Comparison of ENCODE assay signal across 18 mouse cellular contexts in genomic region chr6:90708061-90708618, GRCm38 (mm10).
A peak's percentile ranks its signal among the peaks of the same experiment; 100 is the strongest.
DNase-seq lines count a peak whose midpoint lies in the region; ATAC-seq and TF ChIP-seq lines count a peak whose summit lies in the region.
"Had no signal": no experiment of that assay in that cellular context is flagged by ENCODE, and none has a peak within 500 bp of the region (broad histone marks: within the 10 kb centered on the region; RNA-seq: fewer than 3 reads in every experiment).

No protein-coding gene starts in this region.

- no peak overlapping the region for H3K4me3 ChIP-seq in heart, postnatal 0 days (ENCODE audit: low read depth, low read length)
- H3K4me3 ChIP-seq in spleen, adult 2 months (ENCODE audit: extremely low read depth, insufficient read depth, insufficient read length) = no peak overlapping the region
- no peak overlapping the region for H3K4me3 ChIP-seq in embryonic fibroblast, embryonic 13.5 days (ENCODE audit: insufficient read depth, low read length)
- no peak overlapping the region for H3K4me3 ChIP-seq in neural tube, embryonic 15.5 days (replicated peaks)
- H3K4me3 ChIP-seq: embryonic facial prominence, embryonic 12.5 days; hindbrain, embryonic 12.5 days had no signal

- H3K9me3 ChIP-seq in heart, postnatal 0 days (replicated peaks; ENCODE audit: control insufficient read depth, low read length) = no peaks in the 10 kb centered on the region
- no peaks in the 10 kb centered on the region for H3K9me3 ChIP-seq in neural tube, embryonic 15.5 days (replicated peaks)
- H3K9me3 ChIP-seq: embryonic facial prominence, embryonic 12.5 days; hindbrain, embryonic 12.5 days had no signal

- no peak for TF ChIP-seq CTCF in heart, postnatal 0 days (IDR thresholded peaks at IDR 0.05; ENCODE audit: low read depth)
- TF ChIP-seq CTCF in spleen, adult 2 months (IDR thresholded peaks at IDR 0.05; ENCODE audit: extremely low read depth, insufficient read depth, insufficient read length, insufficient replicate concordance) = no peak
- no peak for TF ChIP-seq CTCF in embryonic fibroblast, embryonic 13.5 days (IDR thresholded peaks at IDR 0.05; ENCODE audit: borderline replicate concordance, insufficient read depth, low read length)

- no peaks in the 10 kb centered on the region for H3K36me3 ChIP-seq in heart, postnatal 0 days (replicated peaks; ENCODE audit: control insufficient read depth, insufficient read depth, low read length)
- no peaks in the 10 kb centered on the region for H3K36me3 ChIP-seq in spleen, adult 2 months (ENCODE audit: control insufficient read depth, insufficient read depth, low read length)
- no peaks in the 10 kb centered on the region for H3K36me3 ChIP-seq in neural tube, embryonic 15.5 days
- H3K36me3 ChIP-seq: embryonic facial prominence, embryonic 12.5 days; hindbrain, embryonic 12.5 days had no signal

- no peak for TF ChIP-seq POLR2A in spleen, adult 2 months (IDR thresholded peaks at IDR 0.05; ENCODE audit: low read depth, low read length)
- TF ChIP-seq POLR2A in embryonic fibroblast, embryonic 13.5 days (IDR thresholded peaks at IDR 0.05; ENCODE audit: low read depth, low read length) = no peak

- no peak for ATAC-seq in heart, postnatal 0 days (ENCODE audit: insufficient read depth, low read depth)
- no peak for ATAC-seq in neural tube, embryonic 15.5 days (ENCODE audit: low FRiP score)
- ATAC-seq: Patski had no signal

- H3K9ac ChIP-seq in heart, postnatal 0 days (replicated peaks; ENCODE audit: low read depth, low read length) = no peak overlapping the region
- no peak overlapping the region for H3K9ac ChIP-seq in neural tube, embryonic 15.5 days (replicated peaks)
- H3K9ac ChIP-seq: embryonic facial prominence, embryonic 12.5 days; hindbrain, embryonic 12.5 days had no signal

- no peak for TF ChIP-seq EP300 in heart, postnatal 0 days (IDR thresholded peaks at IDR 0.05; ENCODE audit: low read depth)

- H3K27ac ChIP-seq in heart, postnatal 0 days (ENCODE audit: low read depth) = peak overlapping the region; percentile 76
- H3K27ac ChIP-seq in spleen, adult 2 months (ENCODE audit: insufficient read depth, low read length) = 0 out of 2 replicates have a peak overlapping the region, but pooled peaks have one; percentile 14
- peak overlapping the region; percentile 22; the same call in 1 of the 2 replicates for H3K27ac ChIP-seq in embryonic fibroblast, embryonic 13.5 days (ENCODE audit: insufficient read depth, low read length)
- H3K27ac ChIP-seq in neural tube, embryonic 15.5 days (replicated peaks) = no peak overlapping the region
- H3K27ac ChIP-seq: embryonic facial prominence, embryonic 12.5 days; hindbrain, embryonic 12.5 days had no signal

- H3K27me3 ChIP-seq in heart, postnatal 0 days (ENCODE audit: control insufficient read depth, insufficient read depth, low read length) = no peaks in the 10 kb centered on the region
- H3K27me3 ChIP-seq in spleen, adult 2 months (ENCODE audit: control insufficient read depth, insufficient read depth, low read length) = no peaks in the 10 kb centered on the region
- H3K27me3 ChIP-seq in neural tube, embryonic 15.5 days (replicated peaks) = no peaks in the 10 kb centered on the region
- H3K27me3 ChIP-seq: embryonic facial prominence, embryonic 12.5 days; hindbrain, embryonic 12.5 days; Patski had no signal

- H3K4me2 ChIP-seq in heart, postnatal 0 days (ENCODE audit: low read depth, low read length) = no peak overlapping the region
- no peak overlapping the region for H3K4me2 ChIP-seq in neural tube, embryonic 15.5 days
- H3K4me2 ChIP-seq: embryonic facial prominence, embryonic 12.5 days; hindbrain, embryonic 12.5 days had no signal

- H3K4me1 ChIP-seq in heart, postnatal 0 days (ENCODE audit: control insufficient read depth, insufficient read depth) = peaks cover 99% of the 10 kb centered on the region
- peaks cover 29% of the 10 kb centered on the region for H3K4me1 ChIP-seq in spleen, adult 2 months (ENCODE audit: control insufficient read depth, insufficient read depth, insufficient read length)
- peaks cover 21% of the 10 kb centered on the region for H3K4me1 ChIP-seq in embryonic fibroblast, embryonic 13.5 days (ENCODE audit: control insufficient read depth, insufficient read depth, low read length)
- H3K4me1 ChIP-seq in neural tube, embryonic 15.5 days = peaks cover 88% of the 10 kb centered on the region

- no peak for DNase-seq in heart, postnatal 0 days (ENCODE audit: low spot score)
- DNase-seq in heart, adult 8-10 months (ENCODE audit: low spot score) = no peak
- no peak for DNase-seq in spleen, adult 2 months (ENCODE audit: low read depth in 1 of 2, low spot score in 2 of 2)
- DNase-seq in spleen, adult 12 weeks (ENCODE audit: low spot score) = no peak
- no peak for DNase-seq in frontal cortex, postnatal 14 days (ENCODE audit: low spot score in 2 of 2)
- DNase-seq: adrenal gland, postnatal 10 days; cerebellum, adult 9-11 months; gastrocnemius, postnatal 25 days; kidney, adult 8-10 months; kidney, postnatal 14 days; lung, adult 18-20 months; lung, postnatal 36 days; thymus, postnatal 25 days had no signal
